Mouse (Mus musculus): Measurements from ENCODE around the gene Tenm4. TPM values are rescaled to one million over a fixed set of nuclear protein-coding genes. Genes with fewer than 3 reads are reported as not detected.

Gene Tenm4
- total RNA-seq, 1 experiment, result 38.9 TPM

- no peaks in the 10 kb centered on the region for H3K9me3 ChIP-seq (ENCODE audit: control insufficient read depth, insufficient read depth, low read depth, low read length)
- H3K4me1 ChIP-seq (ENCODE audit: control insufficient read depth in 2 of 2, insufficient read depth in 2 of 2, low read length in 2 of 2, poor library complexity in 1 of 2), result peaks cover 2 to 5% of the 10 kb centered on the region in 2 experiments; a peak in 2 of 4 replicates
- no peak overlapping the region for H3K9ac ChIP-seq (ENCODE audit: insufficient read depth, low read depth, low read length, poor library complexity, severe bottlenecking)
- in situ Hi-C loops (cut with MboI; ENCODE audit: low sequenced_read_pairs in 2 of 2, unreplicated experiment in 2 of 2), result no loop called here
- H3K4me3 ChIP-seq (ENCODE audit: insufficient read depth in 1 of 2, low read depth in 1 of 2, low read length in 2 of 2, poor library complexity in 1 of 2, severe bottlenecking in 1 of 2), result peak overlapping the region; percentile 37 to 57; a peak in 3 of 4 replicates
- TF ChIP-seq MAFK (IDR thresholded peaks at IDR 0.05; ENCODE audit: insufficient read depth, low read depth, low read length) (peak; percentile 95), HCFC1 (IDR thresholded peaks at IDR 0.05; ENCODE audit: borderline replicate concordance, insufficient read depth, low read length) (no peak), ZC3H11A (IDR thresholded peaks at IDR 0.05; ENCODE audit: borderline replicate concordance, low read depth, low read length) (no peak), CHD2 (IDR thresholded peaks at IDR 0.05; ENCODE audit: low read depth, low read length) (no peak), ZNF384 (IDR thresholded peaks at IDR 0.05; ENCODE audit: low read depth, low read length) (peak; percentile 90)
- DNase-seq (ENCODE audit: low read depth, low spot score), result peak; percentile 68
- H3K27ac ChIP-seq (ENCODE audit: insufficient read depth, low read depth, low read length, poor library complexity, severe bottlenecking), result no peak overlapping the region
- no peaks in the 10 kb centered on the region for H3K36me3 ChIP-seq (ENCODE audit: control insufficient read depth, insufficient read depth, low read length, poor library complexity, severe bottlenecking)
Observed at GRCm38 (mm10) chr7:96643461-96644204, 472.6 kb downstream of the Tenm4 start.

GRCm38 (mm10) chr7:96644205-96644531 lies 473.1 kb downstream of the Tenm4 start:
- Histone ChIP-seq H3K9ac (ENCODE audit: insufficient read depth, low read depth, low read length, poor library complexity, severe bottlenecking) (no peak overlapping the region), H3K4me1 (ENCODE audit: control insufficient read depth in 2 of 2, insufficient read depth in 2 of 2, low read length in 2 of 2, poor library complexity in 1 of 2) (peaks cover 2 to 5% of the 10 kb centered on the region in 2 experiments; a peak in 2 of 4 replicates), H3K4me3 (ENCODE audit: insufficient read depth in 1 of 2, low read depth in 1 of 2, low read length in 2 of 2, poor library complexity in 1 of 2, severe bottlenecking in 1 of 2) (no peak overlapping the region; a peak in 1 of 4 replicates), H3K9me3 (ENCODE audit: control insufficient read depth, insufficient read depth, low read depth, low read length) (no peaks in the 10 kb centered on the region), H3K27ac (ENCODE audit: insufficient read depth, low read depth, low read length, poor library complexity, severe bottlenecking) (no peak overlapping the region), H3K36me3 (ENCODE audit: control insufficient read depth, insufficient read depth, low read length, poor library complexity, severe bottlenecking) (no peaks in the 10 kb centered on the region)
- in situ Hi-C loops (cut with MboI; ENCODE audit: low sequenced_read_pairs in 2 of 2, unreplicated experiment in 2 of 2), result no loop called here
- TF ChIP-seq CHD2 (IDR thresholded peaks at IDR 0.05; ENCODE audit: low read depth, low read length) (no peak), MAFK (IDR thresholded peaks at IDR 0.05; ENCODE audit: insufficient read depth, low read depth, low read length) (no peak), ZNF384 (IDR thresholded peaks at IDR 0.05; ENCODE audit: low read depth, low read length) (no peak), HCFC1 (IDR thresholded peaks at IDR 0.05; ENCODE audit: borderline replicate concordance, insufficient read depth, low read length) (no peak), ZC3H11A (IDR thresholded peaks at IDR 0.05; ENCODE audit: borderline replicate concordance, low read depth, low read length) (no peak)
- no peak for DNase-seq (ENCODE audit: low read depth, low spot score)

- Histone ChIP-seq H3K9me3 (ENCODE audit: control insufficient read depth, insufficient read depth, low read depth, low read length) (no peaks in the 10 kb centered on the region), H3K4me1 (ENCODE audit: control insufficient read depth in 2 of 2, insufficient read depth in 2 of 2, low read length in 2 of 2, poor library complexity in 1 of 2) (peaks cover 2 to 5% of the 10 kb centered on the region in 2 experiments; a peak in 2 of 4 replicates), H3K27ac (ENCODE audit: insufficient read depth, low read depth, low read length, poor library complexity, severe bottlenecking) (no peak overlapping the region), H3K9ac (ENCODE audit: insufficient read depth, low read depth, low read length, poor library complexity, severe bottlenecking) (no peak overlapping the region), H3K4me3 (ENCODE audit: insufficient read depth in 1 of 2, low read depth in 1 of 2, low read length in 2 of 2, poor library complexity in 1 of 2, severe bottlenecking in 1 of 2) (no peak overlapping the region), H3K36me3 (ENCODE audit: control insufficient read depth, insufficient read depth, low read length, poor library complexity, severe bottlenecking) (no peaks in the 10 kb centered on the region)
- in situ Hi-C loops (cut with MboI; ENCODE audit: low sequenced_read_pairs in 2 of 2, unreplicated experiment in 2 of 2), result no loop called here
- no peak for DNase-seq (ENCODE audit: low read depth, low spot score)
- TF ChIP-seq ZNF384 (IDR thresholded peaks at IDR 0.05; ENCODE audit: low read depth, low read length) (no peak), HCFC1 (IDR thresholded peaks at IDR 0.05; ENCODE audit: borderline replicate concordance, insufficient read depth, low read length) (no peak), CHD2 (IDR thresholded peaks at IDR 0.05; ENCODE audit: low read depth, low read length) (no peak), MAFK (IDR thresholded peaks at IDR 0.05; ENCODE audit: insufficient read depth, low read depth, low read length) (no peak), ZC3H11A (IDR thresholded peaks at IDR 0.05; ENCODE audit: borderline replicate concordance, low read depth, low read length) (no peak)
Observed at GRCm38 (mm10) chr7:96647657-96648056, 476.6 kb downstream of the Tenm4 start.

- in situ Hi-C loops (cut with MboI; ENCODE audit: low sequenced_read_pairs in 2 of 2, unreplicated experiment in 2 of 2), result no loop called here
- Histone ChIP-seq H3K4me1 (ENCODE audit: control insufficient read depth in 2 of 2, insufficient read depth in 2 of 2, low read length in 2 of 2, poor library complexity in 1 of 2) (peaks cover 2 to 4% of the 10 kb centered on the region in 2 experiments; a peak in 2 of 4 replicates), H3K4me3 (ENCODE audit: insufficient read depth in 1 of 2, low read depth in 1 of 2, low read length in 2 of 2, poor library complexity in 1 of 2, severe bottlenecking in 1 of 2) (no peak overlapping the region), H3K9me3 (ENCODE audit: control insufficient read depth, insufficient read depth, low read depth, low read length) (no peaks in the 10 kb centered on the region), H3K36me3 (ENCODE audit: control insufficient read depth, insufficient read depth, low read length, poor library complexity, severe bottlenecking) (no peaks in the 10 kb centered on the region), H3K27ac (ENCODE audit: insufficient read depth, low read depth, low read length, poor library complexity, severe bottlenecking) (no peak overlapping the region), H3K9ac (ENCODE audit: insufficient read depth, low read depth, low read length, poor library complexity, severe bottlenecking) (no peak overlapping the region)
- no peak for DNase-seq (ENCODE audit: low read depth, low spot score)
- TF ChIP-seq ZNF384 (IDR thresholded peaks at IDR 0.05; ENCODE audit: low read depth, low read length) (no peak), HCFC1 (IDR thresholded peaks at IDR 0.05; ENCODE audit: borderline replicate concordance, insufficient read depth, low read length) (no peak), ZC3H11A (IDR thresholded peaks at IDR 0.05; ENCODE audit: borderline replicate concordance, low read depth, low read length) (no peak), CHD2 (IDR thresholded peaks at IDR 0.05; ENCODE audit: low read depth, low read length) (no peak), MAFK (IDR thresholded peaks at IDR 0.05; ENCODE audit: insufficient read depth, low read depth, low read length) (no peak)
Observed at GRCm38 (mm10) chr7:96648606-96649005, 477.6 kb downstream of the Tenm4 start.
